Mouse (Mus musculus): ENCODE results near the gene Cys1.

- no peak for TF ChIP-seq POLR2A (IDR thresholded peaks at IDR 0.05; ENCODE audit: insufficient read length, low read depth)
- no peak for TF ChIP-seq E2F4 (IDR thresholded peaks at IDR 0.05; ENCODE audit: insufficient read depth)
- no peak for TF ChIP-seq MAX (IDR thresholded peaks at IDR 0.05; ENCODE audit: low read depth)
- no peak for TF ChIP-seq TCF3 (IDR thresholded peaks at IDR 0.05; ENCODE audit: insufficient read length, low read depth)
- no peak for TF ChIP-seq TCF12 (IDR thresholded peaks at IDR 0.05; ENCODE audit: insufficient read depth, poor library complexity, severe bottlenecking)
- TF ChIP-seq REST (IDR thresholded peaks at IDR 0.05; ENCODE audit: insufficient read depth, insufficient read length), result no peak
- TF ChIP-seq POLR2AphosphoS2 (IDR thresholded peaks at IDR 0.05; ENCODE audit: insufficient read length, low read depth), result no peak
- no peak for TF ChIP-seq USF1 (IDR thresholded peaks at IDR 0.05; ENCODE audit: low read depth)
- no peak for TF ChIP-seq CEBPB (IDR thresholded peaks at IDR 0.05; ENCODE audit: insufficient read depth, poor library complexity, severe bottlenecking)
Measured at GRCm38 (mm10) chr12:24716721-24717301, 35.2 kb upstream of the Cys1 start.
